Mouse (Mus musculus) lung, postnatal 0 days (tissue): Measurements from ENCODE around the gene Gpr143.

Experiments
- CTCF ChIP-seq: IDR thresholded peaks from 2 replicates; pipeline ENCODE4 v1.5.1; 2016; ENCODE audit warnings: antibody characterized with exemption, mild to moderate bottlenecking
- EP300 ChIP-seq: IDR thresholded peaks from 2 replicates; pipeline ENCODE4 v1.6.1; 2016; ENCODE audit warnings: antibody characterized with exemption, mild to moderate bottlenecking, control low read depth

- no peak for TF ChIP-seq CTCF
- no peak for TF ChIP-seq EP300
Measured at GRCm38 (mm10) chrX:152768891-152769599, 12.7 kb upstream of the Gpr143 start, which contains the start of gene Shroom2.
